Mouse (Mus musculus) heart, embryonic 12.5 days (tissue): Measurements from ENCODE around the gene Srd5a2. TPM values are rescaled to one million over a fixed set of nuclear protein-coding genes. Genes with fewer than 3 reads are reported as not detected.
"Not testable (repeated sequence)": the region's sequence is repeated elsewhere in the genome, so short reads cannot be mapped to it uniquely, and the experiment has no call there.

Experiments used
- ATAC-seq: fragments of 200-750 bp; cut with Nextera tagmentation; 2 replicates; pipeline ENCODE4 v1.8.0; 2017; ENCODE audit warnings: moderate TSS enrichment, moderate library complexity; ENCODE audit not compliant: insufficient number of reproducible peaks, low FRiP score
- H3K27ac ChIP-seq: fragments of 300-500 bp; sonication (generic); 2 replicates; pipeline ENCODE4 v1.5.1; 2016; ENCODE audit warnings: mild to moderate bottlenecking, moderate library complexity; ENCODE audit not compliant: poor library complexity, severe bottlenecking
- H3K27me3 ChIP-seq: fragments of 300-500 bp; sonication (generic); replicated peaks from 2 replicates; pipeline ENCODE4 v1.6.1; 2016; ENCODE audit warnings: mild to moderate bottlenecking, moderate library complexity
- H3K36me3 ChIP-seq: fragments of 300-500 bp; sonication (generic); 2 replicates; pipeline ENCODE4 v1.6.1; 2016; ENCODE audit warnings: mild to moderate bottlenecking, moderate library complexity
- H3K4me1 ChIP-seq: fragments of 300-500 bp; sonication (generic); replicated peaks from 2 replicates; pipeline ENCODE4 v1.6.1; 2016; ENCODE audit warnings: mild to moderate bottlenecking
- H3K4me2 ChIP-seq: fragments of 300-500 bp; sonication (generic); 2 replicates; pipeline ENCODE4 v1.6.1; 2016; ENCODE audit warnings: mild to moderate bottlenecking, moderate library complexity
- H3K4me3 ChIP-seq: fragments of 300-500 bp; sonication (generic); 2 replicates; pipeline ENCODE4 v1.5.1; 2016; ENCODE audit warnings: mild to moderate bottlenecking
- H3K9ac ChIP-seq: fragments of 300-500 bp; sonication (generic); 2 replicates; pipeline ENCODE4 v1.6.1; 2016; ENCODE audit warnings: mild to moderate bottlenecking, moderate library complexity
- H3K9me3 ChIP-seq: fragments of 300-500 bp; sonication (generic); replicated peaks from 2 replicates; pipeline ENCODE4 v1.6.1; 2016; ENCODE audit warnings: mild to moderate bottlenecking, moderate library complexity
- WGBS: fragments of 180-500 bp; shearing (Covaris S2); methylation state at CpG from one replicate; pipeline ENCODE4 v1.1.7; 2016; 5-methylcytosine and 5-hydroxymethylcytosine counted together
- polyA plus RNA-seq: library from polyadenylated mRNA; unstranded; fragments of >200 nt; fragmentation: Nextera tagmentation; extraction: Ambion mirVana; gene quantifications from 2 replicates; pipeline ENCODE4 v1.2.1, GENCODE M21; 2016

Srd5a2 gene
- not detected in 2 replicates for polyA plus RNA-seq

DNA sequence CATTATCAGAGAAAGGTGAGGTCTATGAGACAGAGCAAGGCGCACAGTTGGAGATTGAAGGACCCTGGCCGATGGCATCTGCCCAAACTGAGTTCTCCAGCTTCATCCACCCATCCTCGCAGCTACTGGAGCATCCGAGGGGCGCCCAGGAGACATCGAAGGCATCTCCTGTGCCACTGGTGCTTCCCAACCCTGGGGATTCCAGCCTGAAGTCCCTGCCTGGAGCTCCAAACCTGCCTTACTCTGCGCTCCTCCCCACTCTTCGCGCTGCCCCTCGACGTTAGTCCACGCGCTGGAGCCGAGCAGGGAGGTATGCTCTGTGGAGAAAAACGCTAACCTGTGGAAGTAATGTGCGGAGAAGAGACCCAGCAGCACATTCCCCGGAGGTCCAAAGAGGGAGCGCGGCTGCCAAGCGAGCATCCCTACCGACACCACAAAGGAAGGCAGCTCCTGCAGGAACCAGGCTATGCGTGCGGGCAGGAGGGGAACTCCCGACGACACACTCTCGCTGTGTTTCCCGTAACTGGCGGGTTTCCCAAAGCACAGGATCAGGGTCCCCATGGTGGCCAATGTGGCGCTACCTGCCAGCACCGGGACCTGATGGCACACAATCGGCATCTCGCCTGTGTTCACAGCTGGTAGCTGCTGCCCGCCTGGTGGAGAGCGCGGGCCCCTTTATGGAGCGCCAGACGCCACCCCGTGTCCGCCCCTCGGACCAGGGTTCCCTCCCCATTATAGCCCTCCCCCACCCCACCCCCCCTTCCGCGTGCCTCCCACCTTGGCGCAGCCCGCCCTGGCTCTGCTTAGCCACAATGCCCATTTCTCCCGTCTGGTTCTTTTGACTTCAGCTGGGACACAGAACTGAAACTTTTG lies at the start of gene Srd5a2:
Srd5a2 (minus strand) TSS at position 707 of the 873 bp plus-strand sequence.
- 2% methylated on average over 45 of the region's 45 CpGs for WGBS
- Histone ChIP-seq H3K36me3 (no peaks in the 10 kb centered on the region), H3K4me3 (peak within 1 kb of the TSS; percentile 43), H3K27me3 (peaks cover 64% of the 10 kb centered on the region), H3K9ac (no peak within 1 kb of the TSS), H3K9me3 (no peaks in the 10 kb centered on the region), H3K4me2 (peak within 1 kb of the TSS; percentile 69), H3K27ac (no peak within 1 kb of the TSS), H3K4me1 (peaks cover 14% of the 10 kb centered on the region)
- no peak for ATAC-seq

DNA sequence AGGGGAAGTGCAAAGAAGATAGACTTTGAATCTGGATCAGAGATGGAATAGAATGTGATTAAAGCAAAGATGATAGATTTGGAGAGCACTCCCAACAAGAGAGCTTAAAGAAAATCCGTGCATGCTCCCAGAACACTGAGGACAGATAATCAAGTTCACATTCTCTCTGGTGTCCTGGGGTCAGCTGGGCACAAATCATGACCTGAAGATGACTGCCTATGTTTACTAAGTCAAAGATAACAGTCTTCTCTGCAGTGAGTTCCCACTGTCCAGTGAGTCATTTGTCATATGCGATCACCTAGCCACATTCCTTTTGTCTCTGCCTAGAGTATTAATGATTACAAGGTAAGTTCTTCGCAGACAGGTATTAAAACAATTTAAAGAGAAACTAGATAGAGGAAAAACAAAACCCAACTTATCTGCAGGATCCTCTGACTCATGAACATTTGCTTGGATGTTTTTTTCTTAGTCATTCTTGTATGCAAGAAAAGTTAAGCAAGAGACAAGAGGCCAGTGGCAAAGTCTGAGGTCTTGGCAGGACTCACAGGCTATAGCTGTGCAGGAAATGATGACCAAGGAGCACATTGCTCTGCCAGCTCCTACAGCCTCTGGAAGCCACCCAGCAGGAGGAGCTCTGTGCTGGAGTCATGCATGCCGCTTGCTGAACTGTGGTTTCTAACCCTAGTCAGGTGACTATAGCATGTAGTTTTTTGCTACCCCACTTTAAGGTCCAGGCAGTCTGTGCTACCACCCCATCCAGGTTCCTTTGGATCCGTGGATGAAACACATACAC lies 41.4 kb upstream of the Srd5a2 start:
- Histone ChIP-seq H3K9ac (no peak overlapping the region), H3K4me1 (no peaks in the 10 kb centered on the region), H3K4me3 (no peak overlapping the region), H3K36me3 (no peaks in the 10 kb centered on the region), H3K4me2 (no peak overlapping the region), H3K27ac (no peak overlapping the region), H3K27me3 (no peaks in the 10 kb centered on the region), H3K9me3 (peaks cover 7% of the 10 kb centered on the region; the same call in 1 of the 2 replicates)
- no peak for ATAC-seq
- WGBS, result 69% methylated on average over 5 of the region's 5 CpGs

DNA sequence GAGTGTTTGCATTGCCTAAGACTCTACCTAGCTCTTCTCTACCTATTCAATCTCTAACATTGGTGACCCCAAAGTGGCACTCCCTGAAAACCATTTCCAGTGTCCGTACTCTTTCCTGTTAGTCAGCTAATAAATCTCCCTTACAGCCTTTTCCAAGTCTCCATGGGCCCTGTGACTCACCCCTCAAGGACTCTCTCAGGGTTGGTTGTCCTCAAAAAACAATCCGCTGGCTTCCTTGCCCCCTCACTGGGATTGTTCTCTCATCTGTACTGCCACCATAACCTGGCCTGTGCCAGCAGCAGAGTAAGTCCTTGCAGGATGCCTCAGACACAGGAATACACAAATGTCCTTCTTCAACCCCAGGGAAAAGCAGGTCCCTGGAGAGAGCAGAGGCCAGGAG lies 40.3 kb upstream of the Srd5a2 start:
- no peak overlapping the region for H3K9ac ChIP-seq
- no peak for ATAC-seq
- no peak overlapping the region for H3K27ac ChIP-seq
- H3K27me3 ChIP-seq, result no peaks in the 10 kb centered on the region
- H3K4me1 ChIP-seq, result no peaks in the 10 kb centered on the region
- WGBS, result 78% methylated on average over 2 of the region's 2 CpGs
- H3K4me2 ChIP-seq, result no peak overlapping the region
- H3K36me3 ChIP-seq, result no peaks in the 10 kb centered on the region
- H3K9me3 ChIP-seq, result peaks cover 7% of the 10 kb centered on the region; the same call in 1 of the 2 replicates
- H3K4me3 ChIP-seq, result no peak overlapping the region

DNA sequence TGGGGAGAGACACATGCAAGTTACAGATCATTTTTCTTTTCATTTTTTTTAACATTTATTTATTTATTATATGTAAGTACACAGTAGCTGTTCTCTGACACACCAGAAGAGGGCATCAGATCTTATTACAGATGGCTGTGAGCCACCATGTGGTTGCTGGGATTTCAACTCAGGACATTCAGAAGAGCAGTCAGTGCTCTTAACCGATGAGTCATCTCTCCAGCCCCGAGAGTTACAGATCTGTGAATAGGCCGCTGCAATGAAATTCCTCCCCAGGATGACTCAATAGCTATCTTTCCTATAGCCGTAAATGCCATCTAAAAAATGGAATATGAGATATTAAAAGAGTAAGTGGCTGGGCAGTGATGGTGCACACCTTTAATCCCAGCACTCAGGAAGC lies 35.7 kb upstream of the Srd5a2 start:
- Histone ChIP-seq H3K27me3 (no peaks in the 10 kb centered on the region), H3K36me3 (no peaks in the 10 kb centered on the region), H3K4me3 (no peak overlapping the region), H3K27ac (no peak overlapping the region), H3K9ac (no peak overlapping the region), H3K9me3 (peaks cover 7% of the 10 kb centered on the region; the same call in 1 of the 2 replicates), H3K4me2 (no peak overlapping the region), H3K4me1 (no peaks in the 10 kb centered on the region)
- WGBS, result 86% methylated on average over 4 of the region's 4 CpGs
- ATAC-seq, result no peak

DNA sequence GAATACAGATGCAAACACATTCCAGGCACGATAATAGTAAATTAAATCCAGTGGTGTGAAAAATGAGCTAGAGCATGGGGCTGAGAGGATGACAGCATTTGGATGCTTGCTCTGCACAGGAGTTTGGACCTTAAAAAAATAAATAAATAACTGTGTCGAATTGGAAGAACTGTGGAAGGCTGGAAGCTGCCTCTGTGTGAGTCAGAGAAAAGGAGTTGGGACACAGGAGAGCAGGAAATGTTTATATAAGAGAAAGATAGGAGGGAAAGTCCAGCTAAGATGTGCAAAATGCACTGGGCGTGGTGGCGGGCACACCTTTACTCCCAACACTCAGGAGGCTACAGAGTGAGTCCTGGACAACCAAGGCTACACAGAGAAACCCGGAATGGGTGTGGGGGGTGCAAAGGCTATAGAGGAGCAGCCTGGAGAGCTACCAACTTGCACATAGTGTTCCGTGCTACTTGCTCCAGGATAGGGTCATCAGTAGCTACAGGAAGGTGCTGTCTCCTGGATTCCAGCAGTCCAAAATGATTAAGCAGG lies 32.4 kb upstream of the Srd5a2 start:
- Histone ChIP-seq H3K36me3 (no peaks in the 10 kb centered on the region), H3K4me1 (no peaks in the 10 kb centered on the region), H3K4me2 (no peak overlapping the region), H3K27me3 (no peaks in the 10 kb centered on the region), H3K4me3 (no peak overlapping the region), H3K27ac (no peak overlapping the region), H3K9me3 (peaks cover 7% of the 10 kb centered on the region; the same call in 1 of the 2 replicates), H3K9ac (no peak overlapping the region)
- ATAC-seq, result no peak
- 73% methylated on average over 6 of the region's 6 CpGs for WGBS

DNA sequence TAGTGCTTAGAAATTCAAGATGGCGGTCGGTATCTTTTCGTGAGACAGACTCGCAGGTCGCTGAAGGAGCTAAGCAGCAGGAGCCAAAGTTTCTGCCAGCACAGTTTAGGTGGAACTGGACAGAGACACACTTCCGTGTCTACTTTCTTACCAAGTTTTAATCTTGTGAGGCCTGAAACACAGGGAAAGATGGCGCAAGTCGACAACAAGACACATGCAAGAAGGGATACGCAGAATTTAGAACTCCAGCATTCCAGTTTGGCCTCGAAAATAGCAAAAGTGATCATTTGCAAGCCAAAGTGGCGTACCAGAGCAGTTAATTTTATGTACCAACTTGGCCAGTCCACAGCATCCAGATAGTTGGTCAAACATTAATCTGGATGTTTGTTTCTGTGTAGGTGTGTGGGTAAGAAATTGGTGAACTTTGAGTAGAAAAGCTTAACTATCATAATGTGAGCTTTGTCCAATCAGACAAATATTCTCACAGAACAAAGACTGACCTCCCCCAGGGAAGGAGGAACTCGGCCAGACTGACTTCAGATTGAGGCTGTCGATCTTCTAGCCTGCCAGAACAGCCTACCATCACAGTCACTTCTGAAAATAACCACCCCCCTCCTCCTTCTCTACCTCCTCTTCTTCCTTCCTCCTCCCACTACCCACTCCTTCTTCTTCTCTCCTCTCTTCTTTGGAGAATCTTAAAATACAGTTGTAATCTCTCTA lies 31.2 kb upstream of the Srd5a2 start:
- Histone ChIP-seq H3K36me3 (no peaks in the 10 kb centered on the region), H3K9ac (no peak overlapping the region), H3K4me3 (no peak overlapping the region), H3K4me2 (no peak overlapping the region), H3K4me1 (no peaks in the 10 kb centered on the region), H3K27me3 (no peaks in the 10 kb centered on the region), H3K27ac (no peak overlapping the region), H3K9me3 (peaks cover 3% of the 10 kb centered on the region; the same call in 1 of the 2 replicates)
- no peak for ATAC-seq
- WGBS, result 79% methylated on average over 13 of the region's 13 CpGs

DNA sequence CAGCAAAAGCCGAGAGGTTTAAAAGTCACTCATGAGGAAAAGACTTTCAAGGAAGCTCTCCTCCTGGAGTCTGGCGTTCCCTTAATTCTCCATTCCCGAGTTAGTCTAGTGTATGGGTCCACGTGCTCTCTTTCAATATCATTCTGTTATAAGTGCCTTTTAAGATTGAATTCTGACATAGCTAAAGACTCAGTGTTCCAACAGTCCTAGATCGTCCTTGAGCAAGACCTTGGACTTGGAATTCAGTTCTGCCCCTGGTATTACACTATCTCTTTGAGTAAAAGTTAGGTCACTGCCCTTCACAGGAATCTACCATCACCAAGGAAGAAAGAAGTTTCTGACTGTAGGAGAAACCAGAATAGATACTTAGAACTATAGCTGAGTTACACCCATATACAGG lies 25.4 kb upstream of the Srd5a2 start:
- H3K4me3 ChIP-seq, H3K4me2 ChIP-seq, H3K36me3 ChIP-seq, ATAC-seq, H3K27ac ChIP-seq, H3K9ac ChIP-seq, H3K4me1 ChIP-seq, H3K9me3 ChIP-seq, H3K27me3 ChIP-seq: not testable (repeated sequence)
- WGBS, result 80% methylated on average over 5 of the region's 5 CpGs

DNA sequence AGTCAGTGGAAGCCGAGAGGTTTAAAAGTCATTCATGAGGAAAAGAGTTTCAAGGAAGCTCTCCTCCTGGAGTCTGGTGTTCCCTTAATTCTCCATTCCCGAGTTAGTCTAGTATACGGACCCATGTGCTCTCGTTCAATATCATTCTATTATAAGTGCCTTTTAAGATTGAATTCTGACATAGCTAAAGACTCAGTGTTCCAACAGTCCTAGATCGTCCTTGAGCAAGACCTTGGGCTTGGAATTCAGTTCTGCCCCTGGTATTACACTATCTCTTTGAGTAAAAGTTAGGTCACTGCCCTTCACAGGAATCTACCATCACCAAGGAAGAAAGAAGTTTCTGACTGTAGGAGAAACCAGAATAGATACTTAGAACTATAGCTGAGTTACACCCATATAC lies 15.0 kb upstream of the Srd5a2 start:
- H3K4me1 ChIP-seq, H3K9me3 ChIP-seq, H3K9ac ChIP-seq, H3K4me3 ChIP-seq, H3K27ac ChIP-seq, ATAC-seq, H3K4me2 ChIP-seq, H3K27me3 ChIP-seq, H3K36me3 ChIP-seq: not testable (repeated sequence)
- WGBS, result 81% methylated on average over 5 of the region's 5 CpGs

DNA sequence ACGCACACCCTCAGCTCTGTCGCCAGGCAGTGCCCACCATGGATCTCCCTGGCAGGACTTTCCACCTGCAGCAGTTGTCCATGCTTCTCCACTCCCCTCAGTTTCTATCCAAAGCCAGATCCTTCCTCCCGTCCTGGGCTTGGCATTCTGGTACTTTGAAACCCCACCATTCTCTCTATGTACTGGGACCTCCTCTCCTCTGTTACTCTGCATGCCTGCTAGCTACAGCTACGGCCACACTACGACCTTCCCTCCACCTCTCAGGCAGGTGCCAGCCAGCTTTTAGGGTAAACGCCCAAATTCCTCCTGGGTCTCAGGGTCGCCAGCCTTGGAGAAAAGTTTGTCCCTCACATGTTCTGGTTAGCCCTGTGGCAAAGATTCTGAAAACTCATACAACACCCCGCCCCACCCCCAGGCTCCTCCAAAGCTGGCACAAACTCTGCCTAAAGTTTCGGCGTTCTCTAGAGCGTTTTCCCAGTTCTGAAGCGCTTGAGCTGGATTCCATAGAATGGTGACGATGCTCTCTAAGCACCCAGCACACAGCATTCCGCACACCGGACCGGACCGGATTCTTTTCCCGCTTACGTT lies 607 bp upstream of the Srd5a2 start:
- no peak overlapping the region for H3K9ac ChIP-seq
- WGBS, result 5% methylated on average over 19 of the region's 19 CpGs
- ATAC-seq, result no peak
- H3K4me1 ChIP-seq, result peaks cover 14% of the 10 kb centered on the region
- peaks cover 63% of the 10 kb centered on the region for H3K27me3 ChIP-seq
- no peak overlapping the region for H3K27ac ChIP-seq
- H3K4me2 ChIP-seq, result peak overlapping the region; percentile 69
- H3K4me3 ChIP-seq, result peak overlapping the region; percentile 43
- H3K36me3 ChIP-seq, result no peaks in the 10 kb centered on the region
- H3K9me3 ChIP-seq, result no peaks in the 10 kb centered on the region

DNA sequence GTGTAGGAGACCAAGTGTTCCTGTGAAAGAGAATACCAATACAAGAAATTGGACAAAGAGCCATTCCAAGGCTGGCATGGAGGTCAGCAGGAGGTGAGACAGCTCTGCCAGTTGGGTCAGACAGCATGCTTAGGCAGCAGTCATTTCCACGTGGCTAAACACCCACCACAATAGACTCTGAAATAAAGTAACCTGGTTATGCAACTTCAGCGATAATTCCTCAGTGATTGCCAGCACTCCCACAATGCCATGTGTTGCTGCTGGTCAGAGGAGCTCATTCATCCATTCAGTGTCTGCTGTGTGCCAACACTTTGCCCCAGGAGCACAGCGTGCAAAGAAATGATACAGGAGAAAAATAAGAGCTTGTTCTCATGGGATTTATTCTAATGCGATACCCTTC lies 4.0 kb downstream of the Srd5a2 start:
- H3K36me3 ChIP-seq, result no peaks in the 10 kb centered on the region
- ATAC-seq, result no peak
- H3K9me3 ChIP-seq, result no peaks in the 10 kb centered on the region
- H3K4me3 ChIP-seq, result no peak overlapping the region
- H3K4me2 ChIP-seq, result no peak overlapping the region
- peaks cover 14% of the 10 kb centered on the region for H3K4me1 ChIP-seq
- WGBS, result 68% methylated on average over 4 of the region's 4 CpGs
- H3K27ac ChIP-seq, result no peak overlapping the region
- H3K9ac ChIP-seq, result no peak overlapping the region
- H3K27me3 ChIP-seq, result peaks cover 49% of the 10 kb centered on the region
